ENCODE assay signal across 8 mouse cellular contexts in the genomic region with DNA sequence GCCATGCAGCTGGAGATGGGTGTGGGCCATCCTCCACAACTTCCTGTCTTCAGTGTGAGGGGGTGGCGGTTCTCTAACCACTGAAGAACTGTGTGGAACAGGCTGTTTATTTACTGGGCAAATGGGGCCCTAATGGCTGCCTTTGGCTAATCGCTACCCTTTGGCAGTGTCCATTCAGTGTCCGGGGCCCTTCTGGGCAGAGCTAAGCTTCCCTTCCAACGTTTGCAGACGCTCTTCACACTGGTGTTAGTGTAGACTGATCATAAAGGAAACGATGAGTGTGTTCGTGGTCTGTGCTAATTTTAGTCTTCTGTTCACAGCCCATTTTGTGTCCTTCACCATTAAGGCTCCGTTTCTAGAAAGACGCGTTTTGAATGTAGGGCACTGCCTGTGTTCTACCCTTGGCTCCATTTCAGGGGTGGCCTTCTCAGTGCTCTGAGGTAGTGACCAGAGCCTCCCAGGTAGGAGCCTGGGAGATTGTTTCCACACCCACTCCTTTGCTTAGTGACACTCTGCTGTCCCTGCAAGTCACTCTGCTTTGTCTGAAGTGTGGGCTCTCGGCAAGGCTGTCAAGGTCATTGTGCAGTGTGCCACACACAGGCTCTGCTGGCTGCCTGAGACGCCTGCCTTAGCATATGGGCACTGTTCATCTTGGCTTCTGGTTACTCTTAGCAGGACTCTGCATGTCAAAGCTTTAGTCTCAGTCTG. TPM values are rescaled to one million over a fixed set of nuclear protein-coding genes. Genes with fewer than 3 reads are reported as not detected.
DNase-seq lines count a peak whose midpoint lies in the region; ATAC-seq and TF ChIP-seq lines count a peak whose summit lies in the region.

No protein-coding gene starts in this region.

- H3K27me3 ChIP-seq in cerebellum, adult 2 months (ENCODE audit: control insufficient read depth, insufficient read depth, low read length) = no peaks in the 10 kb centered on the region
- H3K27me3 ChIP-seq in splenic B cell, adult 2 months (ENCODE audit: control insufficient read depth, insufficient read depth, low read length, poor library complexity, severe bottlenecking) = no peaks in the 10 kb centered on the region

- H3K36me3 ChIP-seq in macrophage (ENCODE audit: inconsistent target) = no peaks in the 10 kb centered on the region; the same call in 1 of the 2 replicates
- H3K36me3 ChIP-seq in splenic B cell, adult 2 months (ENCODE audit: control insufficient read depth, insufficient read depth, low read length, poor library complexity, severe bottlenecking) = no peaks in the 10 kb centered on the region

- WGBS in cerebellum, adult 2 months = 18% methylated on average over 12 of the region's 12 CpGs
- WGBS in macrophage (ENCODE audit: missing documents) = 12% methylated on average over 11 of the region's 12 CpGs

- TF ChIP-seq POLR2A in cerebellum, adult 2 months (IDR thresholded peaks at IDR 0.05; ENCODE audit: borderline replicate concordance, insufficient read depth, low read length) = no peak

- peaks cover 52% of the 10 kb centered on the region for H3K4me1 ChIP-seq in cerebellum, adult 2 months (ENCODE audit: control insufficient read depth, insufficient read depth, low read length)

- H3K4me3 ChIP-seq in cerebellum, adult 2 months (replicated peaks; ENCODE audit: insufficient read depth, low read depth, low read length) = no peak overlapping the region
- H3K4me3 ChIP-seq in macrophage (ENCODE audit: inconsistent target) = no peak overlapping the region

- peaks cover 100% of the 10 kb centered on the region for H3K79me2 ChIP-seq in macrophage (ENCODE audit: inconsistent target)

- peak; percentile 88 for ATAC-seq in CD4-positive, CD25-positive, alpha-beta regulatory T cell, adult 4 months

- peak; percentile 42 to 50 for DNase-seq in cerebellum, adult 2 months
- no peak for DNase-seq in cerebellum, adult 9-10 months
- peak; percentile 57 for DNase-seq in gastrocnemius, postnatal 25 days
- peak; percentile 93 for DNase-seq in induced T-regulatory cell, adult 2 months (ENCODE audit: low read depth)
- DNase-seq in splenic B cell, adult 2 months (ENCODE audit: low read depth, low spot score) = peak; percentile 58
- no peak for DNase-seq in frontal cortex, postnatal 25 days (ENCODE audit: low spot score in 2 of 2)

- H3K27ac ChIP-seq in cerebellum, adult 2 months (ENCODE audit: insufficient read depth, low read length) = peak overlapping the region; percentile 0; the same call in 1 of the 2 replicates
- peak overlapping the region; percentile 73 for H3K27ac ChIP-seq in macrophage

- TF ChIP-seq CTCF in cerebellum, adult 2 months (IDR thresholded peaks at IDR 0.05; ENCODE audit: borderline replicate concordance, insufficient read depth, low read depth, low read length) = no peak

RNA-seq across cellular contexts. Expression of a gene that starts 11.2 kb away (rescaled TPM):
- 24.5 and 25.0 TPM in 2 replicates for polyA plus RNA-seq in cerebellum, adult 2 months (2012; rRNA removed)
- polyA plus RNA-seq in CD4-positive, CD25-positive, alpha-beta regulatory T cell, adult 4 months (2017; shearing (Covaris generic)) = 100 to 1,000 TPM in 1 of 2 experiments, 10 to 100 TPM in 1; 99.2 to 126 TPM
- total RNA-seq in gastrocnemius, postnatal 25 days (2021) = 10 to 100 TPM; 13.5 to 14.3 TPM
- total RNA-seq in macrophage (2018; cell fraction: chromatin; rRNA removed) = 100 to 1,000 TPM in 24 of 26 experiments, 10 to 100 TPM in 2; 74.2 to 281 (median 160) TPM
- 100 to 1,000 TPM in 25 of 26 experiments, 10 to 100 TPM in 1; 88.0 to 169 (median 121) TPM for total RNA-seq in macrophage (2018; cell fraction: cytosol; rRNA removed)
- total RNA-seq in macrophage (2018; cell fraction: nucleus; rRNA removed) = 100 to 1,000 TPM in 23 of 26 experiments, 10 to 100 TPM in 3; 68.9 to 253 (median 154) TPM
- polyA plus RNA-seq in macrophage (2018) = 78.9 to 381 TPM (median 119 TPM) in 3 replicates

Comparison
In these comparisons a context has a peak if more than half of its experiments do, and no peak if none do; other contexts are left out.
1. DNase-seq: peak in cerebellum, adult 2 months (2 of 2), gastrocnemius, postnatal 25 days (single experiment), induced T-regulatory cell, adult 2 months (single experiment) and splenic B cell, adult 2 months (single experiment); none in cerebellum, adult 9-10 months (single experiment) and frontal cortex, postnatal 25 days (0 of 2).